Mouse (Mus musculus) mouse embryonic stem cell (cell line): ENCODE data around the gene Vill.

Source experiments
- in situ Hi-C, 2 experiments: fragments of 300-500 bp; cut with MboI; formaldehyde crosslinking; loops; 1 replicate in 1 of 2; 3 replicates in 1 of 2; pipeline ENCODE4 v1.14.3; 2019 to 2020; ENCODE audit warnings: low sequenced_read_pairs in 2 of 2, low pct_unique_long_range_greater_than_20kb in 1 of 2, mixed read lengths in 1 of 2; ENCODE audit not compliant: unreplicated experiment in 1 of 2

The Vill gene

GRCm38 (mm10) chr9:119052154-119052944, at the start of gene Vill:
Vill (plus strand) TSS chr9:119052778.
- in situ Hi-C loops: no loop called here

- in situ Hi-C loops: no loop called here
Observed at GRCm38 (mm10) chr9:119003990-119004702, 48.4 kb upstream of the Vill start.

GRCm38 (mm10) chr9:119004703-119005076, 47.9 kb upstream of the Vill start:
- in situ Hi-C loops: no loop called here

- in situ Hi-C loops: no loop called here
Observed at GRCm38 (mm10) chr9:119005303-119006029, 47.1 kb upstream of the Vill start.

GRCm38 (mm10) chr9:119007266-119007665, 45.3 kb upstream of the Vill start:
- in situ Hi-C loops: no loop called here

GRCm38 (mm10) chr9:119008871-119009270, 43.7 kb upstream of the Vill start:
- in situ Hi-C loops: no loop called here

GRCm38 (mm10) chr9:119010156-119010710, 42.3 kb upstream of the Vill start:
- in situ Hi-C loops: no loop called here

- in situ Hi-C loops: no loop called here
Observed at GRCm38 (mm10) chr9:119016785-119017507, 35.6 kb upstream of the Vill start.

- in situ Hi-C loops: no loop called here
Observed at GRCm38 (mm10) chr9:119021731-119022130, 30.8 kb upstream of the Vill start.

- in situ Hi-C loops: no loop called here
Observed at GRCm38 (mm10) chr9:119025263-119025662, 27.3 kb upstream of the Vill start.

- in situ Hi-C loops: no loop called here
Observed at GRCm38 (mm10) chr9:119025832-119026331, 26.7 kb upstream of the Vill start.

GRCm38 (mm10) chr9:119027337-119027736, 25.2 kb upstream of the Vill start:
- in situ Hi-C loops: no loop called here

- in situ Hi-C loops: no loop called here
Observed at GRCm38 (mm10) chr9:119028226-119029195, 24.1 kb upstream of the Vill start.

GRCm38 (mm10) chr9:119029568-119029967, 23.0 kb upstream of the Vill start:
- in situ Hi-C loops: no loop called here

- in situ Hi-C loops: loop anchor here in 1 of 2 experiments (10.0 kb wide), 1 partner anchor 116 kb away; no protein-coding TSS in a partner anchor
Observed at GRCm38 (mm10) chr9:119031038-119031437, 21.5 kb upstream of the Vill start.

- in situ Hi-C loops: loop anchor here in 1 of 2 experiments (10.0 kb wide), 1 partner anchor 117 kb away; no protein-coding TSS in a partner anchor
Observed at GRCm38 (mm10) chr9:119031772-119032171, 20.8 kb upstream of the Vill start.

GRCm38 (mm10) chr9:119032538-119032937, 20.0 kb upstream of the Vill start:
- in situ Hi-C loops: loop anchor here in 1 of 2 experiments (10.0 kb wide), 1 partner anchor 118 kb away; no protein-coding TSS in a partner anchor
